8 mouse cellular contexts compared by ENCODE assay signal in the genomic region with DNA sequence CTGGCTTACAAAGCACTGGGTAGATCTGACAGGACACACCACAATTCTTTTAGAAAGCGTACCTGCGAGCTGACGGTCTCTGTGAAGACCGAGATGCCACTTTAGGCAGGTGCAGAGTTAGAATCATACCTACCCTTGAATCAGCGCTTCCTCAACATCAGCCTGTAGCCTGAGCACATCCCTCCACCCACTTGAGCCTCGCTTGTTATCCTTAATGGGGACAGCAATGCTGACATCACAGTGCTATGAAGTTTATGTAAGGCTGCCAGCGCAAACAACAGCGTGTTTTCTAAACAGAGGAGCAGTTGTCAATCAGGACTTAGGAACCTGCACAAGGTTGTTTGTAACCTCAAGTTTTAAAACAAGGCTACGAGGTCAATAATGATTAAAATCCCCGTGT. TPM values are rescaled to one million over a fixed set of nuclear protein-coding genes. Genes with fewer than 3 reads are reported as not detected.
DNase-seq lines count a peak whose midpoint lies in the region; ATAC-seq and TF ChIP-seq lines count a peak whose summit lies in the region.

No protein-coding gene starts in this region.

- peak overlapping the region; percentile 38 for H3K4me3 ChIP-seq in forebrain, embryonic 11.5 days (ENCODE audit: low read depth, low read length)
- peak overlapping the region; percentile 27 for H3K4me3 ChIP-seq in myocyte

- H3K27me3 ChIP-seq in forebrain, embryonic 11.5 days (ENCODE audit: control insufficient read depth, insufficient read depth, low read length), result no peaks in the 10 kb centered on the region
- H3K27me3 ChIP-seq in myocyte (ENCODE audit: control insufficient read depth, insufficient read depth, insufficient read length), result no peaks in the 10 kb centered on the region

- ATAC-seq in forebrain, embryonic 11.5 days (replicated peaks; ENCODE audit: low FRiP score), result peak; percentile 57; the same call in 1 of the 2 replicates

- 22% methylated on average over 10 of the region's 10 CpGs for WGBS in forebrain, embryonic 11.5 days

- TF ChIP-seq POLR2A in myocyte (IDR thresholded peaks at IDR 0.05; ENCODE audit: insufficient read length, low read depth), result no peak

- no peak overlapping the region for H3ac ChIP-seq in myocyte (ENCODE audit: control insufficient read depth, insufficient read length)

- H3K4me2 ChIP-seq in forebrain, embryonic 11.5 days (ENCODE audit: low read depth, low read length, severe bottlenecking), result peak overlapping the region; percentile 81
- H3K4me2 ChIP-seq in myocyte (ENCODE audit: low read depth), result peak overlapping the region; percentile 80

- no peaks in the 10 kb centered on the region for H3K79me2 ChIP-seq in myocyte (ENCODE audit: control insufficient read depth, insufficient read depth)

- peak; percentile 59 for DNase-seq in right cerebral cortex, adult 18-20 months
- no peak for DNase-seq in right cerebral cortex, postnatal 4 days
- no peak for DNase-seq in forebrain, embryonic 11.5 days (ENCODE audit: low spot score)
- DNase-seq in hindlimb bud, embryonic 11.5 days (ENCODE audit: extremely low spot score, low read depth, low spot score), result peak; percentile 12
- peak; percentile 9 for DNase-seq in liver
- no peak for DNase-seq in thymus, postnatal 10 days (ENCODE audit: low spot score in 2 of 2)
- no peak for DNase-seq in ovary, postnatal 10 days (ENCODE audit: low spot score)

- no peaks in the 10 kb centered on the region for H3K4me1 ChIP-seq in forebrain, embryonic 11.5 days (replicated peaks; ENCODE audit: control insufficient read depth, insufficient read depth, low read length)

- peak overlapping the region; percentile 64 for H3K9ac ChIP-seq in forebrain, embryonic 11.5 days (ENCODE audit: low read length)

- H3K36me3 ChIP-seq in forebrain, embryonic 11.5 days (ENCODE audit: control insufficient read depth, insufficient read depth, low read length), result no peaks in the 10 kb centered on the region
- H3K36me3 ChIP-seq in myocyte (ENCODE audit: control insufficient read depth, insufficient read depth), result no peaks in the 10 kb centered on the region

- no peak overlapping the region for H3K27ac ChIP-seq in forebrain, embryonic 11.5 days (ENCODE audit: low read depth, low read length)

- H3K9me3 ChIP-seq in forebrain, embryonic 11.5 days (ENCODE audit: control insufficient read depth, low read length), result no peaks in the 10 kb centered on the region

TF ChIP-seq in myocyte, 11 proteins besides CTCF, POLR2A, EP300 and RAD21:
- TF ChIP-seq TCF3 (IDR thresholded peaks at IDR 0.05; ENCODE audit: insufficient read length, low read depth) (no peak), MYOG (IDR thresholded peaks at IDR 0.05; ENCODE audit: control insufficient read depth in 1 of 3, insufficient read depth in 1 of 3, insufficient read length in 2 of 3, low read depth in 2 of 3) (no peak), USF1 (IDR thresholded peaks at IDR 0.05; ENCODE audit: low read depth) (no peak), CEBPB (IDR thresholded peaks at IDR 0.05; ENCODE audit: insufficient read depth, poor library complexity, severe bottlenecking) (no peak), E2F4 (IDR thresholded peaks at IDR 0.05; ENCODE audit: insufficient read depth) (no peak), MAX (IDR thresholded peaks at IDR 0.05; ENCODE audit: low read depth) (no peak), TCF12 (IDR thresholded peaks at IDR 0.05; ENCODE audit: insufficient read depth, poor library complexity, severe bottlenecking) (no peak), REST (IDR thresholded peaks at IDR 0.05; ENCODE audit: insufficient read depth, insufficient read length) (no peak), POLR2AphosphoS2 (IDR thresholded peaks at IDR 0.05; ENCODE audit: insufficient read length, low read depth) (no peak), SRF (IDR thresholded peaks at IDR 0.05; ENCODE audit: control insufficient read depth, insufficient read length, low read depth) (no peak), MYOD1 (IDR thresholded peaks at IDR 0.05; ENCODE audit: control insufficient read depth in 1 of 3, insufficient read length in 2 of 3, low read depth in 2 of 3) (no peak)

RNA-seq across cellular contexts. Expression of a gene that starts 27.1 kb away (rescaled TPM):
- 119 and 122 TPM in 2 replicates for polyA plus RNA-seq in forebrain, embryonic 11.5 days (2014; fragmentation: Nextera tagmentation; extraction: Ambion mirVana)
- 778 TPM for polyA plus RNA-seq in myocyte (2012; fragmentation: generic; extraction: Trizol)

RNA-seq across cellular contexts. Expression of a gene that starts 31.1 kb away (rescaled TPM):
- 20.1 and 20.2 TPM in 2 replicates for polyA plus RNA-seq in forebrain, embryonic 11.5 days (2014; fragmentation: Nextera tagmentation; extraction: Ambion mirVana)
- polyA plus RNA-seq in myocyte (2012; fragmentation: generic; extraction: Trizol), result 12.1 TPM

Comparison
In these comparisons a context has a peak if more than half of its experiments do, and no peak if none do; other contexts are left out.
1. DNase-seq: peak in right cerebral cortex, adult 18-20 months (single experiment), hindlimb bud, embryonic 11.5 days (single experiment) and liver (single experiment); none in right cerebral cortex, postnatal 4 days (single experiment), forebrain, embryonic 11.5 days (single experiment), thymus, postnatal 10 days (0 of 2) and ovary, postnatal 10 days (single experiment).